Mouse (Mus musculus): Measurements from ENCODE around the gene Tmem189. TPM values are rescaled to one million over a fixed set of nuclear protein-coding genes. Genes with fewer than 3 reads are reported as not detected.
"Not testable (repeated sequence)": the region's sequence is repeated elsewhere in the genome, so short reads cannot be mapped to it uniquely, and the experiment has no call there.

Tmem189 gene
- polyA plus RNA-seq, 1 experiment: 113 TPM

GRCm38 (mm10) chr2:167656629-167657478, 32.8 kb downstream of the Tmem189 start:
- no peaks in the 10 kb centered on the region for H3K27me3 ChIP-seq (ENCODE audit: control insufficient read depth, insufficient read depth, low read length)
- peaks cover 12% of the 10 kb centered on the region for H3K4me1 ChIP-seq (ENCODE audit: control insufficient read depth, insufficient read depth, low read length)
- 70% methylated on average over 16 of the region's 16 CpGs for WGBS
- no peak overlapping the region for H3K27ac ChIP-seq (ENCODE audit: insufficient read depth, low read length)
- no peak for DNase-seq
- TF ChIP-seq POLR2A (IDR thresholded peaks at IDR 0.05; ENCODE audit: borderline replicate concordance, insufficient read depth, low read length): no peak
- TF ChIP-seq CTCF (IDR thresholded peaks at IDR 0.05; ENCODE audit: borderline replicate concordance, insufficient read depth, low read depth, low read length): no peak
- no peak overlapping the region for H3K4me3 ChIP-seq (replicated peaks; ENCODE audit: insufficient read depth, low read depth, low read length)

GRCm38 (mm10) chr2:167654911-167655600, 34.6 kb downstream of the Tmem189 start:
- Histone ChIP-seq H3K27me3 (ENCODE audit: control insufficient read depth, insufficient read depth, low read length) (no peaks in the 10 kb centered on the region), H3K4me3 (replicated peaks; ENCODE audit: insufficient read depth, low read depth, low read length) (no peak overlapping the region), H3K27ac (ENCODE audit: insufficient read depth, low read length) (no peak overlapping the region), H3K4me1 (ENCODE audit: control insufficient read depth, insufficient read depth, low read length) (peaks cover 15% of the 10 kb centered on the region)
- DNase-seq: no peak
- WGBS: 76% methylated on average over 10 of the region's 10 CpGs
- TF ChIP-seq POLR2A (IDR thresholded peaks at IDR 0.05; ENCODE audit: borderline replicate concordance, insufficient read depth, low read length) (no peak), CTCF (IDR thresholded peaks at IDR 0.05; ENCODE audit: borderline replicate concordance, insufficient read depth, low read depth, low read length) (no peak)

GRCm38 (mm10) chr2:167652694-167653093, 36.9 kb downstream of the Tmem189 start:
- Histone ChIP-seq H3K27me3 (ENCODE audit: control insufficient read depth, insufficient read depth, low read length) (no peaks in the 10 kb centered on the region), H3K4me3 (replicated peaks; ENCODE audit: insufficient read depth, low read depth, low read length) (no peak overlapping the region), H3K4me1 (ENCODE audit: control insufficient read depth, insufficient read depth, low read length) (peaks cover 8% of the 10 kb centered on the region; the same call in 1 of the 2 replicates), H3K27ac (ENCODE audit: insufficient read depth, low read length) (no peak overlapping the region)
- WGBS: 62% methylated on average over 7 of the region's 7 CpGs
- TF ChIP-seq CTCF (IDR thresholded peaks at IDR 0.05; ENCODE audit: borderline replicate concordance, insufficient read depth, low read depth, low read length) (no peak), POLR2A (IDR thresholded peaks at IDR 0.05; ENCODE audit: borderline replicate concordance, insufficient read depth, low read length) (no peak)
- no peak for DNase-seq

- Histone ChIP-seq H3K4me1 (ENCODE audit: control insufficient read depth, insufficient read depth, low read length) (peaks cover 8% of the 10 kb centered on the region; the same call in 1 of the 2 replicates), H3K27ac (ENCODE audit: insufficient read depth, low read length) (peak overlapping the region; percentile 57; the same call in 1 of the 2 replicates), H3K4me3 (replicated peaks; ENCODE audit: insufficient read depth, low read depth, low read length) (no peak overlapping the region), H3K27me3 (ENCODE audit: control insufficient read depth, insufficient read depth, low read length) (no peaks in the 10 kb centered on the region)
- 64% methylated on average over 9 of the region's 9 CpGs for whole genome bisulfite sequencing
- TF ChIP-seq POLR2A (IDR thresholded peaks at IDR 0.05; ENCODE audit: borderline replicate concordance, insufficient read depth, low read length): no peak
- no peak for TF ChIP-seq CTCF (IDR thresholded peaks at IDR 0.05; ENCODE audit: borderline replicate concordance, insufficient read depth, low read depth, low read length)
- peak in 1 of 2 experiments; percentile 43 for DNase-seq
Measured at GRCm38 (mm10) chr2:167651622-167652021, 38.0 kb downstream of the Tmem189 start.

- Histone ChIP-seq H3K4me3 (replicated peaks; ENCODE audit: insufficient read depth, low read depth, low read length) (no peak overlapping the region), H3K27ac (ENCODE audit: insufficient read depth, low read length) (no peak overlapping the region), H3K4me1 (ENCODE audit: control insufficient read depth, insufficient read depth, low read length) (peaks cover 8% of the 10 kb centered on the region; the same call in 1 of the 2 replicates), H3K27me3 (ENCODE audit: control insufficient read depth, insufficient read depth, low read length) (no peaks in the 10 kb centered on the region)
- TF ChIP-seq CTCF (IDR thresholded peaks at IDR 0.05; ENCODE audit: borderline replicate concordance, insufficient read depth, low read depth, low read length) (no peak), POLR2A (IDR thresholded peaks at IDR 0.05; ENCODE audit: borderline replicate concordance, insufficient read depth, low read length) (no peak)
- WGBS: 74% methylated on average over 12 of the region's 12 CpGs
- no peak for DNase-seq
Measured at GRCm38 (mm10) chr2:167649290-167650032, 40.2 kb downstream of the Tmem189 start.

GRCm38 (mm10) chr2:167646411-167646810, 43.2 kb downstream of the Tmem189 start:
- TF ChIP-seq POLR2A (IDR thresholded peaks at IDR 0.05; ENCODE audit: borderline replicate concordance, insufficient read depth, low read length) (no peak), CTCF (IDR thresholded peaks at IDR 0.05; ENCODE audit: borderline replicate concordance, insufficient read depth, low read depth, low read length) (no peak)
- no peaks in the 10 kb centered on the region for H3K27me3 ChIP-seq (ENCODE audit: control insufficient read depth, insufficient read depth, low read length)
- DNase-seq: no peak
- H3K4me1 ChIP-seq (ENCODE audit: control insufficient read depth, insufficient read depth, low read length): 0 out of 2 replicates have a peak, but pooled peaks cover 4% of the 10 kb centered on the region
- no peak overlapping the region for H3K27ac ChIP-seq (ENCODE audit: insufficient read depth, low read length)
- no peak overlapping the region for H3K4me3 ChIP-seq (replicated peaks; ENCODE audit: insufficient read depth, low read depth, low read length)
- WGBS: 51% methylated on average over 4 of the region's 4 CpGs

GRCm38 (mm10) chr2:167643356-167644052, 46.1 kb downstream of the Tmem189 start:
- not testable (repeated sequence) for DNase-seq; H3K27me3 ChIP-seq (ENCODE audit: control insufficient read depth, insufficient read depth, low read length); H3K4me1 ChIP-seq (ENCODE audit: control insufficient read depth, insufficient read depth, low read length); H3K4me3 ChIP-seq (replicated peaks; ENCODE audit: insufficient read depth, low read depth, low read length); H3K27ac ChIP-seq (ENCODE audit: insufficient read depth, low read length)
- WGBS: 70% methylated on average over 13 of the region's 13 CpGs

Data from cerebellum, adult 2 months (tissue).